Mouse (Mus musculus): Measurements from ENCODE around the gene Gtf3c1. TPM values are rescaled to one million over a fixed set of nuclear protein-coding genes. Genes with fewer than 3 reads are reported as not detected.
"Not testable (repeated sequence)": the region's sequence is repeated elsewhere in the genome, so short reads cannot be mapped to it uniquely, and the experiment has no call there.

Gene Gtf3c1
- polyA plus RNA-seq, 1 experiment from 2014 or later = 28.6 TPM

DNA sequence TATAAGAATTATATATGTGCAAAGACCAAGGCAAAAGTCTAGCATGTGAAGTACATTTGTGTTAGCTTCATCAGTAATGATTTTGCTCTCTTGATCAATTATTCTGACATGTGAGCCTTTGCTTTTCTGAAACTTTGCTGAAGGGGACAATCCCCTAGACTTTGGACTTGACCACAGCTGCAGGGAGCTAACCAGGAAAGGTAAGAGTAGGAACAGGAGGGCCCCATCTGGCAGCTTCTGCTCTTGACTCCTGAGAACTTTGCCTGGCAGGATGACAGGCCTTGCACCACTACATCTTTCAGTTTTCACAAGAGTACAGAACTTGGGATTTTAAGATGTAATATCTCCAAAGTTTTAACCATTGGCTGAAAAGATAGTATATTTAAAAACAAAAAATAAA lies 10.0 kb upstream of the Gtf3c1 start:
- H3K9ac ChIP-seq (ENCODE audit: low read length) = no peak overlapping the region
- ATAC-seq (replicated peaks; ENCODE audit: low FRiP score, low TSS enrichment, low read depth) (no peak), DNase-seq (ENCODE audit: low spot score) (no peak)
- no peaks in the 10 kb centered on the region for H3K27me3 ChIP-seq (replicated peaks; ENCODE audit: control insufficient read depth, insufficient read depth, low read length)
- H3K36me3 ChIP-seq (ENCODE audit: control insufficient read depth, insufficient read depth, low read length) = 0 out of 2 replicates have a peak, but pooled peaks cover 4% of the 10 kb centered on the region
- no peaks in the 10 kb centered on the region for H3K9me3 ChIP-seq (ENCODE audit: control insufficient read depth, low read length)
- H3K27ac ChIP-seq (ENCODE audit: low read depth) = no peak overlapping the region
- no peak overlapping the region for H3K4me2 ChIP-seq (ENCODE audit: low read length)
- H3K4me3 ChIP-seq (ENCODE audit: low read depth, low read length) = no peak overlapping the region
- H3K4me1 ChIP-seq (replicated peaks; ENCODE audit: control insufficient read depth, insufficient read depth, low read length) = no peaks in the 10 kb centered on the region

- H3K4me1 ChIP-seq (replicated peaks; ENCODE audit: control insufficient read depth, insufficient read depth, low read length) = no peaks in the 10 kb centered on the region
- no peaks in the 10 kb centered on the region for H3K9me3 ChIP-seq (ENCODE audit: control insufficient read depth, low read length)
- no peaks in the 10 kb centered on the region for H3K27me3 ChIP-seq (replicated peaks; ENCODE audit: control insufficient read depth, insufficient read depth, low read length)
- H3K4me3 ChIP-seq (ENCODE audit: low read depth, low read length) = no peak overlapping the region
- 0 out of 2 replicates have a peak, but pooled peaks cover 4% of the 10 kb centered on the region for H3K36me3 ChIP-seq (ENCODE audit: control insufficient read depth, insufficient read depth, low read length)
- H3K27ac ChIP-seq (ENCODE audit: low read depth) = no peak overlapping the region
- no peak overlapping the region for H3K9ac ChIP-seq (ENCODE audit: low read length)
- 60% methylated on average over 2 of the region's 2 CpGs for WGBS
- no peak overlapping the region for H3K4me2 ChIP-seq (ENCODE audit: low read length)
- ATAC-seq (replicated peaks; ENCODE audit: low FRiP score, low TSS enrichment, low read depth) = 0 out of 2 replicates have a peak, but pooled peaks have one; percentile 50
- DNase-seq (ENCODE audit: low spot score) = no peak
Measured at GRCm38 (mm10) chr7:125716724-125717123, 9.1 kb upstream of the Gtf3c1 start.

DNA sequence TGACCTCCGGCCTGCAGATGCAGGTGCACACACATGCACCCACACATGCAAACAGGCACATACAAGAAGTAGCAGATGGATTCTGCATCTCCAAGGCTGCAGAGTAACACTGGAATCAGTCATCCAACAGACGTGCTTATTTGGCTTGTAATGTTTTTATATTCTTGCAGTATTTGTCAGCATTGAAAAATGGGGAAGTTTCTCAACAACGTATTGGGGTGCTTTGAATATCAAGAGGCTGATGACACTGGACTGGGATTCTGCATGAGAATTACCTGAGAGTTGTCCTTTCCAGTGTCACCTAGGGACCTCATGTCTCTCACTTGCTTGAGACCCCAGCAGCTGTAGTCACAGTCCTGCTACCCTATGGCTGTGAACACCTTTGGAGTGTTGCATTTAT lies 7.2 kb upstream of the Gtf3c1 start:
- DNase-seq (ENCODE audit: low spot score) (no peak), ATAC-seq (replicated peaks; ENCODE audit: low FRiP score, low TSS enrichment, low read depth) (no peak)
- no peaks in the 10 kb centered on the region for H3K9me3 ChIP-seq (ENCODE audit: control insufficient read depth, low read length)
- no peak overlapping the region for H3K4me3 ChIP-seq (ENCODE audit: low read depth, low read length)
- H3K27ac ChIP-seq (ENCODE audit: low read depth) = no peak overlapping the region
- H3K9ac ChIP-seq (ENCODE audit: low read length) = no peak overlapping the region
- WGBS = 86% methylated on average over 3 of the region's 3 CpGs
- 0 out of 2 replicates have a peak, but pooled peaks cover 4% of the 10 kb centered on the region for H3K36me3 ChIP-seq (ENCODE audit: control insufficient read depth, insufficient read depth, low read length)
- no peaks in the 10 kb centered on the region for H3K4me1 ChIP-seq (replicated peaks; ENCODE audit: control insufficient read depth, insufficient read depth, low read length)
- no peaks in the 10 kb centered on the region for H3K27me3 ChIP-seq (replicated peaks; ENCODE audit: control insufficient read depth, insufficient read depth, low read length)
- no peak overlapping the region for H3K4me2 ChIP-seq (ENCODE audit: low read length)

GRCm38 (mm10) chr7:125713542-125714055 lies 6.0 kb upstream of the Gtf3c1 start:
- WGBS = 94% methylated on average over 7 of the region's 7 CpGs
- H3K9ac ChIP-seq (ENCODE audit: low read length); H3K4me3 ChIP-seq (ENCODE audit: low read depth, low read length); H3K4me2 ChIP-seq (ENCODE audit: low read length); H3K27ac ChIP-seq (ENCODE audit: low read depth); ATAC-seq (replicated peaks; ENCODE audit: low FRiP score, low TSS enrichment, low read depth); DNase-seq (ENCODE audit: low spot score); H3K36me3 ChIP-seq (ENCODE audit: control insufficient read depth, insufficient read depth, low read length); H3K27me3 ChIP-seq (replicated peaks; ENCODE audit: control insufficient read depth, insufficient read depth, low read length); H3K9me3 ChIP-seq (ENCODE audit: control insufficient read depth, low read length); H3K4me1 ChIP-seq (replicated peaks; ENCODE audit: control insufficient read depth, insufficient read depth, low read length): not testable (repeated sequence)

DNA sequence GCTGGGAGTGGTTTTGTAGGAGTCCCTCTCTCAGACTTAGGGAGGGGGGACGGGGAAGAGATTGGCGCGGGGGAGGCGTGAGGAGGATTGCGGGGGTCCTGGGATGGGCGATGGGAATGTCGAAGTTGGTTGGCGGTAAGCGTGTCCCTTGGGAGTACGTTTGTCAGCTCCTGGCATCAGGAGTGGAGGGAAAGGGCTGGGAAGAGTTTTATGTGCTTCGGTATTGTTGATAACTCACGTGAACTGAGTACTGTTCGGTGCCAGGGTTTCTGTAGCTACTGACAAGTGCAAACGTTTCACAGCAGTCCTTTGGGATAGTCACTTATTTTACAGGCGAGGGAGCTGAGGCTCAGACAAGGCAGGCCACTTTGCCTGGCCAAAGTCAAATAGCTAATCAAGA lies 520 bp upstream of the Gtf3c1 start:
- peak overlapping the region; percentile 88 for H3K9ac ChIP-seq (ENCODE audit: low read length)
- H3K36me3 ChIP-seq (ENCODE audit: control insufficient read depth, insufficient read depth, low read length) = peaks cover 14% of the 10 kb centered on the region
- WGBS = under 1% methylated on average over 15 of the region's 15 CpGs
- DNase-seq (ENCODE audit: low spot score) = peak; percentile 58
- peaks cover 27% of the 10 kb centered on the region for H3K4me1 ChIP-seq (replicated peaks; ENCODE audit: control insufficient read depth, insufficient read depth, low read length)
- H3K9me3 ChIP-seq (ENCODE audit: control insufficient read depth, low read length) = no peaks in the 10 kb centered on the region
- 0 out of 2 replicates have a peak overlapping the region, but pooled peaks have one; percentile 47 for H3K27ac ChIP-seq (ENCODE audit: low read depth)
- no peaks in the 10 kb centered on the region for H3K27me3 ChIP-seq (replicated peaks; ENCODE audit: control insufficient read depth, insufficient read depth, low read length)
- peak overlapping the region; percentile 88 for H3K4me3 ChIP-seq (ENCODE audit: low read depth, low read length)
- peak overlapping the region; percentile 60 for H3K4me2 ChIP-seq (ENCODE audit: low read length)
- ATAC-seq (replicated peaks; ENCODE audit: low FRiP score, low TSS enrichment, low read depth) = no peak

GRCm38 (mm10) chr7:125707186-125707585 lies 394 bp downstream of the Gtf3c1 start:
- ATAC-seq (replicated peaks; ENCODE audit: low FRiP score, low TSS enrichment, low read depth) = peak; percentile 82

GRCm38 (mm10) chr7:125702791-125703190 lies 4.8 kb downstream of the Gtf3c1 start:
- no peak overlapping the region for H3K4me3 ChIP-seq (ENCODE audit: low read depth, low read length)

More at GRCm38 (mm10) chr7:125707186-125707585, 394 bp downstream of the Gtf3c1 start:
- no peaks in the 10 kb centered on the region for H3K27me3 ChIP-seq (replicated peaks; ENCODE audit: control insufficient read depth, insufficient read depth, low read length)
- WGBS = under 1% methylated on average over 23 of the region's 24 CpGs
- peak overlapping the region; percentile 91 for H3K27ac ChIP-seq (ENCODE audit: low read depth)
- no peak for DNase-seq (ENCODE audit: low spot score)
- peaks cover 23% of the 10 kb centered on the region for H3K36me3 ChIP-seq (ENCODE audit: control insufficient read depth, insufficient read depth, low read length)
- peak overlapping the region; percentile 63 for H3K4me2 ChIP-seq (ENCODE audit: low read length)
- peak overlapping the region; percentile 88 for H3K4me3 ChIP-seq (ENCODE audit: low read depth, low read length)
- H3K9ac ChIP-seq (ENCODE audit: low read length) = peak overlapping the region; percentile 88
- peaks cover 27% of the 10 kb centered on the region for H3K4me1 ChIP-seq (replicated peaks; ENCODE audit: control insufficient read depth, insufficient read depth, low read length)
- no peaks in the 10 kb centered on the region for H3K9me3 ChIP-seq (ENCODE audit: control insufficient read depth, low read length)

GRCm38 (mm10) chr7:125694056-125694455 lies 13.5 kb downstream of the Gtf3c1 start:
- WGBS = 72% methylated on average over 5 of the region's 5 CpGs
- no peaks in the 10 kb centered on the region for H3K4me1 ChIP-seq (replicated peaks; ENCODE audit: control insufficient read depth, insufficient read depth, low read length)

More at GRCm38 (mm10) chr7:125702791-125703190, 4.8 kb downstream of the Gtf3c1 start:
- Histone ChIP-seq H3K4me2 (ENCODE audit: low read length) (no peak overlapping the region), H3K4me1 (replicated peaks; ENCODE audit: control insufficient read depth, insufficient read depth, low read length) (peaks cover 22% of the 10 kb centered on the region), H3K9me3 (ENCODE audit: control insufficient read depth, low read length) (peaks cover 8% of the 10 kb centered on the region), H3K9ac (ENCODE audit: low read length) (no peak overlapping the region), H3K36me3 (ENCODE audit: control insufficient read depth, insufficient read depth, low read length) (peaks cover 67% of the 10 kb centered on the region), H3K27ac (ENCODE audit: low read depth) (no peak overlapping the region), H3K27me3 (replicated peaks; ENCODE audit: control insufficient read depth, insufficient read depth, low read length) (no peaks in the 10 kb centered on the region)
- WGBS = 92% methylated on average over 1 of the region's 1 CpGs
- ATAC-seq (replicated peaks; ENCODE audit: low FRiP score, low TSS enrichment, low read depth) = no peak
- no peak for DNase-seq (ENCODE audit: low spot score)

GRCm38 (mm10) chr7:125690516-125690915 lies 17.1 kb downstream of the Gtf3c1 start:
- Histone ChIP-seq H3K9me3 (ENCODE audit: control insufficient read depth, low read length) (no peaks in the 10 kb centered on the region), H3K27me3 (replicated peaks; ENCODE audit: control insufficient read depth, insufficient read depth, low read length) (no peaks in the 10 kb centered on the region), H3K9ac (ENCODE audit: low read length) (no peak overlapping the region), H3K27ac (ENCODE audit: low read depth) (no peak overlapping the region), H3K4me3 (ENCODE audit: low read depth, low read length) (no peak overlapping the region), H3K36me3 (ENCODE audit: control insufficient read depth, insufficient read depth, low read length) (peaks cover 91% of the 10 kb centered on the region), H3K4me1 (replicated peaks; ENCODE audit: control insufficient read depth, insufficient read depth, low read length) (no peaks in the 10 kb centered on the region), H3K4me2 (ENCODE audit: low read length) (no peak overlapping the region)
- 83% methylated on average over 4 of the region's 4 CpGs for WGBS
- no peak for ATAC-seq (replicated peaks; ENCODE audit: low FRiP score, low TSS enrichment, low read depth)
- no peak for DNase-seq (ENCODE audit: low spot score)

More at GRCm38 (mm10) chr7:125694056-125694455, 13.5 kb downstream of the Gtf3c1 start:
- Histone ChIP-seq H3K4me2 (ENCODE audit: low read length) (no peak overlapping the region), H3K4me3 (ENCODE audit: low read depth, low read length) (no peak overlapping the region), H3K9me3 (ENCODE audit: control insufficient read depth, low read length) (peaks cover 8% of the 10 kb centered on the region), H3K36me3 (ENCODE audit: control insufficient read depth, insufficient read depth, low read length) (peaks cover 99% of the 10 kb centered on the region), H3K9ac (ENCODE audit: low read length) (no peak overlapping the region), H3K27me3 (replicated peaks; ENCODE audit: control insufficient read depth, insufficient read depth, low read length) (no peaks in the 10 kb centered on the region), H3K27ac (ENCODE audit: low read depth) (no peak overlapping the region)
- no peak for ATAC-seq (replicated peaks; ENCODE audit: low FRiP score, low TSS enrichment, low read depth)
- DNase-seq (ENCODE audit: low spot score) = no peak
